Mouse (Mus musculus): ENCODE data around the gene Adamts7.

Adamts7 gene

GRCm38 (mm10) chr9:90162926-90163748, at the start of gene Adamts7:
Gene Adamts7, plus strand, starts transcription at chr9:90163069.
- peak; percentile 86 for DNase-seq (ENCODE audit: low read depth, low spot score)

GRCm38 (mm10) chr9:90113151-90113550, 49.7 kb upstream of the Adamts7 start:
- DNase-seq (ENCODE audit: low read depth, low spot score): no peak

GRCm38 (mm10) chr9:90113651-90114566, 49.0 kb upstream of the Adamts7 start:
- DNase-seq (ENCODE audit: low read depth, low spot score): peak; percentile 98

DNA sequence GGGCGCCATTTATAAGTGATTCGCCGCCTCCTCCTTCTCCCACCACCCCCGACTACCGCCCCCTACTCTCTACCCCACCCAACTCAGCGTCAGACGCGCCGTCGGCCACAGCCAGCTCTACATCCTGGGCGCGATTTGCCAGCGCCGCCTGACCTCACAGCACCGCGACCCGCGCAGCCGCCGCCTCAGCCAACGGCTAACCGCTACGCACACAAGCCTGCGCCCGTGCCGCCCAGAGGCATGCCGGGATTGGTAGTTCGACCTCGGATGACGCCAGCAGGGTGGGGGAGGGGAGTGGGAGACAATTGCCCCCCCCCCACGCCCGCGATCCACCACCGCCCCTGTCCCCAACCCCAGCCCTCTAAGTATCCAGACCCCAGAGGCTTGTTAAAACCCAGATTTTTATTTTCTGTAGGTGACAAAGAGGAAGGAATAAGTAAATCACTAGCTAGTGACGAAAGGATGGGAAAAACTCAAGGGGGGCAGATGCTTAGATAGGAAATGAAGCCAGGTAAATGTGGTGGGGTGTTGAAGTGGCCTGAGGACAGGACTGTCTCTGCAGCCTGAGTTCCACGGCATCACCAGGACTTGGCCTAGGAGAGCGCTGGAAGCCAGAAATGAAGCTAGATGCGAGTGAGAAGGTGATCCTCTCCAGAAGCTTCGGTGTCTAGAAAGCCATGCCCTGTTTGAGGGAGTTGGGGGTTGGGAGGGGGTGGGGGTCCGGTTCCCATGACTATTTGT, 48.1 kb upstream of the Adamts7 start, which contains the start of gene Morf4l1:
Gene Morf4l1 (minus strand): TSS at position 208 of the 741 bp plus-strand sequence.
- peak; percentile 99 for DNase-seq (ENCODE audit: low read depth, low spot score)

GRCm38 (mm10) chr9:90115308-90115700, 47.6 kb upstream of the Adamts7 start:
- DNase-seq (ENCODE audit: low read depth, low spot score): no peak

DNA sequence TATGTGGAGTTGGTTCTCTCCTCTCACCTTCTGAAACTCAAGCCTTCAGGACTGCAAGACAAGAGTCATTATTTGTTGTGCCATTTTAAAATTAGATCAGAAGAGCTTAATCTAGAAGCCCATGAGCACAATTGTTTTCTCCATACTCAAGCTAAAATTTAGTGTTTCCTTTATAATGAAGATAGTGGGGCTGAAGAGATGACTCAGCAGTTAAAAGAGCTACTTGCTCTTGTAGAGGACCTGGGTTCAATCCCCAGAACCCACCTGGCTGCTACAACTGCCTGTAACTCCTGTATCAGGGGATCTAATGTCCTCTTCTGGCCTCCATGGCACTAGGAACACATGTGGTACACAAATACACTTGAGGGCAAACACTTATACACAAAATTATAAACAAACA, 45.6 kb upstream of the Adamts7 start:
- DNase-seq (ENCODE audit: low read depth, low spot score): no peak

GRCm38 (mm10) chr9:90122246-90122740, 40.6 kb upstream of the Adamts7 start:
- DNase-seq (ENCODE audit: low read depth, low spot score): no peak

GRCm38 (mm10) chr9:90124156-90124872, 38.6 kb upstream of the Adamts7 start:
- peak; percentile 77 for DNase-seq (ENCODE audit: low read depth, low spot score)

DNA sequence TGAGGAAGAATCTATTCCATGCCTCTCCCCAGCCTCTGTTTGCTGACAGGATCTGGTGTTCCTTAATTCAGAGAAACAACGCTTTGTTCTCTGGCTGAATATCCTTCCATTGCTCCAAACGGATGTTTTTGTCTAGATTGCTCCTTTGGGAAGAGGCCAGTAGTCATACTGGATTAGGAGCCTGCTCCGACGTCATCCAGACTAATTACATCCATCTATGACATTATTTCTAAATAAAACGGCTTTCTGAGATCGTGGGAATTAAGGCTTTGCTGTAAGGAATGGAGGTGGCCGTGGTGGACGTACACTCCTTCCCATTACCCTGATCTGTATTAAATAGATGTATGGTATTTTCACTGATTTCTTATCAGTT, 38.0 kb upstream of the Adamts7 start:
- no peak for DNase-seq (ENCODE audit: low read depth, low spot score)

DNA sequence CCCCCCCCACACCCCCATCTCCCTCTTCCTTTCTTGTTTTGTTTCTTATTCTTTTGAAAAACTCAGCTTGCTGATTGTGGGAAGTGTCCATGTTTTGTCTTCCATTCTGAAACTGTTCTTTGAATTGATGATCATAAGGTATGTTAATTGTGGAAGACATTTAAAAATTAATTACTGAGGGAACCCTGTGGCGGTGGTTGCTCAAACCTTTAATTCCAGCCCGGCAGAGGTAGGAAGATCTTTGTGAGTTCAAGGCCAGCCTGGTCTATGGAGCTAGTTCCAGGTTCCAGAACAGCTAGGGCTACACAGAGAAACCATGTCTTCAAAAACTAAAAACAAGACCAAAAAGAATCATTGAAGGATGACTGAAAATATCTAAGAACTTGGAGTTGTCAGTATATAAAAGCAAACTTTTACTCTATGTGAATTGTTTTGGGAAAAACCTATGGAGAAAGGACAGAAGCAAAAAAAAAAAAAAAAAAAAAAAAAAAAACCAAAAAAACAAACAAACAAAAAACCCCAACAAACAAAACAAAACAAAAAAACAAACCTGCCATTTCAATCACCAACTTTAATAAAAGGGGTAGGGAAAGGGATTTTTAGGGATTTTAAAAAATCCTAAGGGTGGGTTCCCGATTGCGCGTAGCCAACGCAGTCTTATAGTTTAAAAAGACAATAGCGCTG, 37.3 kb upstream of the Adamts7 start:
- DNase-seq (ENCODE audit: low read depth, low spot score): peak; percentile 56

DNA sequence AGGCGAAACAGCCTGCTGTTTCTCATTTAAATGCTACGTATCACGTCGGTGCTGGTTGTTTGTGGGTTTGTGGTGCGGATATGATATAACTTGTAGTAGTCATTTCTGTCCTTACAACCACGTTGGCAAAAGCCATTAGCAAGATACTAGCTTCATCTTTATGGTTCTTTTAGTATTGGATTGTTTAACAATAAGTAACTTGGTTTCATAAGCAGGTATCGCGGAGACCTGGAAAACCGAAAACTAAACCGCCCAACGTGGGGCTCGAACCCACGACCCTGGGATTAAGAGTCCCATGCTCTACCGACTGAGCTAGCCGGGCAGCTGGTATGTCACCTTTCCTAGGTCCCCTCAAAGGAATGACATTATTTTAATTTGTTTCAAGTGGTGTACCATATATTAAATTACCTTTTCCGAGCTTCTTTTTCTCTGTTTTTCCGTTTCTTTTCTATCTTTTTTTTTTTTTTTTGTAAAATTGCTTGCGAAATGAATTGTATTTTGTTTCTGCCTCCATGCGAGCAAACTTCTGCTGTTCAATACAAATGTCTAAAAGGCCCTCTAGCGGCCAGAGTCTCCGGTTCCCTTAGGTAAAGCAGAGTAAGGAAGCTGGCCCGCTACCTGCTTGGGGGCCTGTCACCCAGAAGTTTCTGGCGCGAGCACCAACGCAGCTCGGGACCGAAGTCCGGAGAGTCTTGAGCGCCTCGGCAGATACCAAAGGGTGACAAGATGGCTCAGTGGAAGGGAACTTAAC, 36.4 kb upstream of the Adamts7 start:
- DNase-seq (ENCODE audit: low read depth, low spot score): peak; percentile 94

DNA sequence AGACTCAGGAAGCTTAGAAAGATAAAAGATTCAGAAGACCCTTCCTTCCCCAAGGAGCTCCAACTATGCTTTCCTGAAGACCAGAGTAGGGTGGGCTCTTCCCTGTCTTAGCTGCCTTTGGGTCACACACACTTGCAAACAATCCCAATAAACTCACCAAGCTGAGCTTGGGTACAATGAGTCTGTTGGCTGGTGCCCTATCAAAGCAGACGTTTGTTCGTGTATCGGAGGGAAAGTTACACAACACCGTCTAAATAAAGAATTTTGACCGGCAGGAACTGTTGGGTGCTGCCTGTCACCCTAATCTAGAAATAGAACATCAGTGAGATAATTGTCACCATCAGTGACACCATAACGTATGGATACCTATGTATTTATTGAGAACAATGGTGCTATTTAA, 35.7 kb upstream of the Adamts7 start:
- no peak for DNase-seq (ENCODE audit: low read depth, low spot score)

GRCm38 (mm10) chr9:90128636-90129201, 34.1 kb upstream of the Adamts7 start:
- DNase-seq (ENCODE audit: low read depth, low spot score): no peak

GRCm38 (mm10) chr9:90133562-90134355, 29.1 kb upstream of the Adamts7 start:
- DNase-seq (ENCODE audit: low read depth, low spot score): peak; percentile 89

DNA sequence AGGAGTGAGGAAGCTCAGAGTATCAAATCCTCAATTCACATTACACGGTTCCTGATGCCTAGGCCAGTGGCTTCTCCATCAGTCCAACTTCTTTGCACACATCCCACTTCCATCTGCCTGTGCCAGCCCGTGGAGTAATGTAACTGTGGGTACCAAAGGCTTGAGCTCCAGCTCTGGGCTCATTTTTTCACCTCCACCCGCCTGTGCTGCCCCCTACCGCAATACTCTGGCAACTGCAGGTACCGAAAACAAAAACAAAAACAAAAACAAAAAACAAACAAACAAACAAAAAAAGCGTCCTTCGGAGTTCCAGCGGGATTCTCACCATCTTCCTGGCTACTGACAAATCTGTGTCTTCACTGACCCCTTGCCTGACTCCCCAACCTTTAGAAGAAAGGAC, 27.4 kb upstream of the Adamts7 start:
- DNase-seq (ENCODE audit: low read depth, low spot score): peak; percentile 41

DNA sequence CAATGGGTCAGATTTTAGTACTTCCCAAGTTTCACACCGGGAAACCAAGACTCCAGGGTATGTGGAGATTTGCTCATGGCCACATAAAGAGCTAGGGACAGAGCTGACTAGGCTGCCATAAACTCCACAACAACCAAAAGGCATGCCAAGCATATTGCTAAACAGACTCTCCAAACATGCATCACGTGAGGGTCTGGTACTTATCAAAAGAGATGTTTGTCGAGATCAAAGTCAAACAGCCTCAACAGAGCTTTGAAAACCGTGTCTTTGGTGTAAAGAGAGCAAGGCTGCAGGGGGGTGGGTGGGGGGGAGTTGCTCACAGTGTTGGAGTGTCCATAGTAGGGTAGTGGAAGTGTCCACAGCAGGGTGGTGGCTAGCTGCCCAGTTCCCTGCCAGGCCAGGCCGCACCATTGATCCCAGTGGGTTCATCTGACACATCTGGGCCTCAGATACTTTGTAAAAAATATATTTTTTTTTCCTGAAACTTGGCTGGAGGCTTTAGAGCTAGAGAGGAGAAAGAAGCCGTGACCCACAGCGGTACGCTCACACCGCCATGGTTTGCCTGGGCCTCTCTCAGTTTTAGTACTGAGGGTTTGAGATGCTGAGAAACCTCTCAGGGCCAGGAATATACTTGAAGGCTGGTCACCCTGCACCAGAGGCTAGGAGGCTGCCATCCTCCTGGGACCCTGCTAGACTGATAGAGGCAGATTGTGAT, 26.7 kb upstream of the Adamts7 start:
- no peak for DNase-seq (ENCODE audit: low read depth, low spot score)

- no peak for DNase-seq (ENCODE audit: low read depth, low spot score)
Measured at GRCm38 (mm10) chr9:90136678-90136965, 26.2 kb upstream of the Adamts7 start.

GRCm38 (mm10) chr9:90145788-90146187, 17.1 kb upstream of the Adamts7 start:
- DNase-seq (ENCODE audit: low read depth, low spot score): no peak
